Mouse (Mus musculus): Measurements from ENCODE around the gene Pagr1a. TPM values are rescaled to one million over a fixed set of nuclear protein-coding genes. Genes with fewer than 3 reads are reported as not detected.

The Pagr1a gene
- polyA plus RNA-seq, 1 experiment: 22.3 TPM

GRCm38 (mm10) chr7:127011717-127012116 lies 5.4 kb downstream of the Pagr1a start:
- no peak overlapping the region for H3ac ChIP-seq (ENCODE audit: control insufficient read depth, insufficient read length, low read depth)
- peaks cover 19% of the 10 kb centered on the region for H3K79me3 ChIP-seq (ENCODE audit: low read depth)
- TF ChIP-seq MYOD1 (IDR thresholded peaks at IDR 0.05; ENCODE audit: control insufficient read depth, insufficient read length, low read depth) (no peak), MAX (IDR thresholded peaks at IDR 0.05) (no peak), FOSL1 (IDR thresholded peaks at IDR 0.05; ENCODE audit: insufficient read depth, low read length, poor library complexity, severe bottlenecking) (no peak), USF1 (IDR thresholded peaks at IDR 0.05; ENCODE audit: low read depth) (no peak), CTCF (IDR thresholded peaks at IDR 0.05; ENCODE audit: control insufficient read depth, insufficient read depth, insufficient read length) (no peak), CEBPB (IDR thresholded peaks at IDR 0.05; ENCODE audit: low read depth) (no peak), MYOG (IDR thresholded peaks at IDR 0.05; ENCODE audit: control insufficient read depth, extremely low read depth, insufficient read length) (no peak)
- H3K36me3 ChIP-seq (ENCODE audit: control insufficient read depth, insufficient read depth): peaks cover 15% of the 10 kb centered on the region
- no peak overlapping the region for H3K4me3 ChIP-seq (ENCODE audit: insufficient read depth, poor library complexity, severe bottlenecking)
- peaks cover 39% of the 10 kb centered on the region for H3K79me2 ChIP-seq (ENCODE audit: control insufficient read depth, insufficient read depth)
- H3K27me3 ChIP-seq (ENCODE audit: control insufficient read depth, insufficient read depth, insufficient read length): no peaks in the 10 kb centered on the region

- Histone ChIP-seq H3K79me3 (ENCODE audit: low read depth) (peaks cover 19% of the 10 kb centered on the region), H3K4me3 (ENCODE audit: insufficient read depth, poor library complexity, severe bottlenecking) (no peak overlapping the region), H3ac (ENCODE audit: control insufficient read depth, insufficient read length, low read depth) (no peak overlapping the region), H3K36me3 (ENCODE audit: control insufficient read depth, insufficient read depth) (peaks cover 15% of the 10 kb centered on the region), H3K79me2 (ENCODE audit: control insufficient read depth, insufficient read depth) (peaks cover 39% of the 10 kb centered on the region), H3K27me3 (ENCODE audit: control insufficient read depth, insufficient read depth, insufficient read length) (no peaks in the 10 kb centered on the region)
- TF ChIP-seq MYOG (IDR thresholded peaks at IDR 0.05; ENCODE audit: control insufficient read depth, extremely low read depth, insufficient read length) (no peak), USF1 (IDR thresholded peaks at IDR 0.05; ENCODE audit: low read depth) (no peak), CEBPB (IDR thresholded peaks at IDR 0.05; ENCODE audit: low read depth) (no peak)
Observed at GRCm38 (mm10) chr7:127011051-127011450, 6.1 kb downstream of the Pagr1a start.

DNA sequence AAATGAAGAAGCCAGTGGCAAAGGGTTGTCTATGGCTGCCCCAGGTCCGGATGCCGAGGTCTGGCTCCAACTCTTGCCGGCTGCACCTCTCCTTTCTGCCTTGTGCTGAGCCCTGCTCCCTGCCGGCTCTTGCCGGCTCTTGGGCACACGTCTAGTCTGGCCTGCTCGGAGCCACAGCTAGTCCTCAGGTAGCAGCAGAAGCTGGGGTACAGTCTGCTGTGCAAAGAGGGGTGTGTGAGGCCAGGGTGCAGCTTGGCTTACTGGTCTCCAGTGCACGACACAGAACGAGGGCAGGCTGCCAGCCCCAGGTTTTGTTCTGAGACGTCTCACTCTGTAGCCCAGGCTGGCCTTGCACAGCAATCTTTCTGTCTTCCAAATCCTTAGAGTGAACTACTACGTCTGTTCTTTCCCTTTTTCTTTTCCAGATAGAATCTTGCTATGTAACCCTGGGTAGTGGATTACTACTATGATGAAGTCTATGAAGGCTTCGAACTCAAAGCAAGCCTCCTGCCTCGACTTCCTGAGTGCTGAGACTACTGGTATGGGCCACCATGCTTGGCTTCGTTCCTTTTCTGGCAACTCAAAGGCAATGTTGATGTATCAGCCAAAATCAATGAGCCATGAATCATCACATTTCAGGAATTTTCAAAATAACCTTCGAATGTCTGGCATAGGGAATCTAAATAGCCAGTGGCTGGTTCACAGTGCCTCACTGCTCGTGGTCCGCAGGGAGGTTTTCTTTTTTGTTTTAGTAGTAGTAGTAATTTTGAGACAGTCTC lies 7.7 kb downstream of the Pagr1a start:
- Histone ChIP-seq H3K36me3 (ENCODE audit: control insufficient read depth, insufficient read depth) (peaks cover 6% of the 10 kb centered on the region), H3ac (ENCODE audit: control insufficient read depth, insufficient read length, low read depth) (no peak overlapping the region), H3K79me3 (ENCODE audit: low read depth) (peaks cover 16% of the 10 kb centered on the region), H3K79me2 (ENCODE audit: control insufficient read depth, insufficient read depth) (peaks cover 26% of the 10 kb centered on the region), H3K4me3 (ENCODE audit: insufficient read depth, poor library complexity, severe bottlenecking) (no peak overlapping the region), H3K27me3 (ENCODE audit: control insufficient read depth, insufficient read depth, insufficient read length) (no peaks in the 10 kb centered on the region)
- TF ChIP-seq MYOD1 (IDR thresholded peaks at IDR 0.05; ENCODE audit: control insufficient read depth, insufficient read length, low read depth) (no peak), FOSL1 (IDR thresholded peaks at IDR 0.05; ENCODE audit: insufficient read depth, low read length, poor library complexity, severe bottlenecking) (no peak), USF1 (IDR thresholded peaks at IDR 0.05; ENCODE audit: low read depth) (no peak), MYOG (IDR thresholded peaks at IDR 0.05; ENCODE audit: control insufficient read depth, extremely low read depth, insufficient read length) (no peak), CEBPB (IDR thresholded peaks at IDR 0.05; ENCODE audit: low read depth) (no peak), MAX (IDR thresholded peaks at IDR 0.05) (no peak), CTCF (IDR thresholded peaks at IDR 0.05; ENCODE audit: control insufficient read depth, insufficient read depth, insufficient read length) (no peak)

DNA sequence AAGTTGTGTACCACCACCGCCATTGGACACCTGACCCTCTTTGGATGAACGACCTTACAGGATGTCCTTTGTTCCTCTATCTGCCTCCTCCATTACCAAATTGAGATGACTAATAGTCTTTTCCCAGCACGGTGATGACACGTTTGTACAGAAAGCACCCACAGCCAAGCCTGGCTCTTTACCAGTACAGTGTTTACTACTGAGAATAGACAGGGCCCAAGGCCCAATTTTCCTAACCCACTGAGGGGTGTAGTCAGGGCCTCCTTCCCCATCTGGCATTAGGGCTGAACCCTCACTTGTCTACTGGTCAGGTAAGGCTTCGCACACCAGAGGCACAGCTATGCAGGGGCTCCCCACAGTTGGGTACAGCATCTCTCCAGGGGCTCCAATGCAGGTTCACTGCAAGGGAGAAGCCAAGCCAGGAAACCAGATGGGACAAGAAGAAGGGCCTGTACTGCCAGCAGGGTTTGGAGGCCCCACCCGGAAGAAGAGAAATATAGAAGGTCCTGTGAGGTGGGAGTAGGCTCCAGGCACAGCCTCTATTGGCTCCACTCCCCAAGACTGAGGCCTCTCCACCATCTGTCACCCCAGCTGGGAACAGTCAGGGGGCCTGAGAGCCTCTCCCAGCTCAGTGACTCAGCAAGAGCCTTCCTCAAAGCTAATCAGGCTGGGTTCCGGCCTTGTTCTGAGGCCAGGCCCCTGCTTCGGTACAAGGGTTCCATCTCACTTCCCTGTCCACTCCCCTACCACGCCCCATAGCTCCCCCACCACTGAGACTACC lies 8.7 kb downstream of the Pagr1a start:
- H3K4me3 ChIP-seq (ENCODE audit: insufficient read depth, poor library complexity, severe bottlenecking): no peak overlapping the region
- no peaks in the 10 kb centered on the region for H3K27me3 ChIP-seq (ENCODE audit: control insufficient read depth, insufficient read depth, insufficient read length)
- H3ac ChIP-seq (ENCODE audit: control insufficient read depth, insufficient read length, low read depth): no peak overlapping the region
- H3K36me3 ChIP-seq (ENCODE audit: control insufficient read depth, insufficient read depth): peaks cover 3% of the 10 kb centered on the region
- peaks cover 16% of the 10 kb centered on the region for H3K79me2 ChIP-seq (ENCODE audit: control insufficient read depth, insufficient read depth)
- TF ChIP-seq MAX (IDR thresholded peaks at IDR 0.05): no peak
- no peak for TF ChIP-seq MYOD1 (IDR thresholded peaks at IDR 0.05; ENCODE audit: control insufficient read depth, insufficient read length, low read depth)
- no peak for TF ChIP-seq CEBPB (IDR thresholded peaks at IDR 0.05; ENCODE audit: low read depth)
- no peak for TF ChIP-seq USF1 (IDR thresholded peaks at IDR 0.05; ENCODE audit: low read depth)
- TF ChIP-seq FOSL1 (IDR thresholded peaks at IDR 0.05; ENCODE audit: insufficient read depth, low read length, poor library complexity, severe bottlenecking): no peak
- peaks cover 8% of the 10 kb centered on the region for H3K79me3 ChIP-seq (ENCODE audit: low read depth)

DNA sequence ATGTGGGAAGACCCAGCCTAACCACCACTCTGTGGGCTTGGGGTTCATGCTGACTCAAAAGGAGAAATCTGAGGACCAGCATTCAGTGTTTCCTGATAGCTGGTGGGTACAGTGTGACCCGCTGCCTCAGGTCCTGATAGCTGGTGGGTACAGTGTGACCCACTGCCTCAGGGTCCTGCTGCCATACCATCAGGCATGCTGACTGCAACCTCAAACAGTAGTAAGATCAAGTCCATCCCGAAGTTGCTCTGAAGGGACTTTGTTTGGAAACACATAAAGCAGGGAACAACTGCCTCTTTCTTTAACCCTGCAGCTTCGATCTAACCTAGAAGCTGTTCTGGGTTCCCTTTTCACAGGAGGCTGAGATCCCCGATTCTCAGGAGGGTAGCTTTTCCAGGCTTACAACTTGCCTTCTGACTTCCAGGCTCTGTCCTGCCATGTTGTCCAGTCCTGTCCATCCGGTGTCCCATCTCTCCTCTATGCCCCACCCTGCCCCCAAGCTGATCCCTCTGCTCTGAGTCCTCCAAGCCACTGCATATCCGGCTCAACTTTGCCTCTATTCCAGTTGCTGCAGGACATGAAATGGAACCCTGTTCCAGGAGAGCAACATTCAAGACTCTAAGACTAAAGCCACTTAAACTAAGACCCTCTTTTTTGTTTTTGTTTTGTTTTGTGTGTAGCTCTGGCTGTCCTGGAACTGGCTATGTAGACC lies 9.7 kb downstream of the Pagr1a start:
- no peak for TF ChIP-seq MYOD1 (IDR thresholded peaks at IDR 0.05; ENCODE audit: control insufficient read depth, insufficient read length, low read depth)
- no peak for TF ChIP-seq MAX (IDR thresholded peaks at IDR 0.05)
- TF ChIP-seq MYOG (IDR thresholded peaks at IDR 0.05; ENCODE audit: control insufficient read depth, extremely low read depth, insufficient read length): no peak
- TF ChIP-seq CEBPB (IDR thresholded peaks at IDR 0.05; ENCODE audit: low read depth): no peak
- Histone ChIP-seq H3K79me3 (ENCODE audit: low read depth) (peaks cover 2% of the 10 kb centered on the region), H3ac (ENCODE audit: control insufficient read depth, insufficient read length, low read depth) (no peak overlapping the region), H3K27me3 (ENCODE audit: control insufficient read depth, insufficient read depth, insufficient read length) (no peaks in the 10 kb centered on the region), H3K4me3 (ENCODE audit: insufficient read depth, poor library complexity, severe bottlenecking) (no peak overlapping the region), H3K79me2 (ENCODE audit: control insufficient read depth, insufficient read depth) (peaks cover 8% of the 10 kb centered on the region), H3K36me3 (ENCODE audit: control insufficient read depth, insufficient read depth) (no peaks in the 10 kb centered on the region)

Data from C2C12 (cell line).